Mouse (Mus musculus): ENCODE measurements around the gene Actg1.

Gene Actg1

GRCm38 (mm10) chr11:120347791-120348683 is at the start of gene Actg1:
TSS of gene Actg1 (minus strand) at chr11:120348542.
- H3K36me3 ChIP-seq (ENCODE audit: control insufficient read depth, insufficient read depth, low read length, poor library complexity, severe bottlenecking): peaks cover 11% of the 10 kb centered on the region
- DNase-seq (ENCODE audit: low read depth, low spot score): peak; percentile 89
- no peaks in the 10 kb centered on the region for H3K27me3 ChIP-seq (ENCODE audit: control insufficient read depth, insufficient read depth, low read length, poor library complexity, severe bottlenecking)

- Histone ChIP-seq H3K36me3 (ENCODE audit: control insufficient read depth, insufficient read depth, low read length, poor library complexity, severe bottlenecking) (peaks cover 6% of the 10 kb centered on the region), H3K27me3 (ENCODE audit: control insufficient read depth, insufficient read depth, low read length, poor library complexity, severe bottlenecking) (no peaks in the 10 kb centered on the region)
- DNase-seq (ENCODE audit: low read depth, low spot score): no peak
Measured at GRCm38 (mm10) chr11:120397602-120398001, 49.3 kb upstream of the Actg1 start.

DNA sequence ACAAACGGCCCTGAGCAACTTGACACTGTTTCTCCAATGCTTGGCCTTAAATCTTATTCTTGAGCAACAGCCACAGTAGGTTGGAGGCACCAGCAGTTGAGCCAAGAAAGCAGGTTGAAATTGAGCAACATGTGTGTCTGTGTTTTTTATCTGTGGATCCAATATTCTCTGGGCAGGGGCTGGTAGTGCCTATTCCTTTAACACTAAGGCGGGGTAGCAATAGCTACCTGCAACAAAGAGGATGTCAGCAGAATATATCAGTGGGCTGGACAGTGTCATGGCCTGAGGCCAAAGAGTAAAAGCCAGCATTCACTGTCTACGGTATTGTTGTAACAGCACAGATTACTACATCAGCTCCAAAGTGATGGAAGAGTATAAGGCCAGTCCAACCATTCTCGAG is 47.3 kb upstream of the Actg1 start:
- H3K27me3 ChIP-seq (ENCODE audit: control insufficient read depth, insufficient read depth, low read length, poor library complexity, severe bottlenecking): no peaks in the 10 kb centered on the region
- H3K36me3 ChIP-seq (ENCODE audit: control insufficient read depth, insufficient read depth, low read length, poor library complexity, severe bottlenecking): peaks cover 4% of the 10 kb centered on the region; the same call in 1 of the 2 replicates
- no peak for DNase-seq (ENCODE audit: low read depth, low spot score)

DNA sequence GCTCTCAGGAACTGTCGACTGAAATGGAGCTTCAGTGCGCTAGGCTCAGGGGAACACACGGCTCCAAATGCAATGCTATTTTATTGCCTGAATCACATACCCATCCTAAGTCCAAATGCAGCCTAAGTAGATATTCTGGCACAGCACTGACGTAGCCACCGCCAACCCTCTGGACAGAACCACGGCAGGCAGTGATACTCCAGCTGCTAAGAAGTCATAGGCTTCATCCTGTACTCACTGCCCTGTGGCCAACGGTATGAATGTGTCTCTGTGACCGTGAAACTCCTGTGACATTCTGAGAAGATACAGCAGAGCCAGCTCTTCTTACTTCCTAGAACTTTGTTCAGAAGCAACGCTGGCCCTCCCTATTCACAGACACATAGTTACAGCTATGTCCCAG is 40.2 kb upstream of the Actg1 start:
- Histone ChIP-seq H3K27me3 (ENCODE audit: control insufficient read depth, insufficient read depth, low read length, poor library complexity, severe bottlenecking) (no peaks in the 10 kb centered on the region), H3K36me3 (ENCODE audit: control insufficient read depth, insufficient read depth, low read length, poor library complexity, severe bottlenecking) (peaks cover 14% of the 10 kb centered on the region)
- no peak for DNase-seq (ENCODE audit: low read depth, low spot score)

- Histone ChIP-seq H3K27me3 (ENCODE audit: control insufficient read depth, insufficient read depth, low read length, poor library complexity, severe bottlenecking) (no peaks in the 10 kb centered on the region), H3K36me3 (ENCODE audit: control insufficient read depth, insufficient read depth, low read length, poor library complexity, severe bottlenecking) (peaks cover 13% of the 10 kb centered on the region)
- DNase-seq (ENCODE audit: low read depth, low spot score): no peak
Measured at GRCm38 (mm10) chr11:120387157-120387556, 38.8 kb upstream of the Actg1 start.

DNA sequence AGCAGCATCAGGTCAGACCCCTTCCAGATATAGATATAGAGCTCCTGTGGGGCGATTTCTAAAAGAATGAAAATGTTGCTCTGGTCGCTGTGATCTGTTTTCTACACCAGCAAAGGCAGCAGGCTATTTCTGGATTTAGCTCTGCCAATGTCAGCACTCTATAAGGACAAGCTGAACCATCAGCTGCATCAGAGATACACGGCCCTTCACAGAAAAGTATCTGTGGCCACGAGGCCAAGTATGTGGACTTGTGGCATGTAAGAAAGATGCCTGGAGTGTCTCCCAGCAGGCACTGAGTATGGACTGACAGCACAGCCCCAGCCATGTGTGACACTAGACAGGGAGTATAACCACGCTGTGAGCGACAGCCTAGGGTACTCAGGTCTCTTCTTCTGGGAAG is 38.3 kb upstream of the Actg1 start:
- no peak for DNase-seq (ENCODE audit: low read depth, low spot score)
- peaks cover 15% of the 10 kb centered on the region for H3K36me3 ChIP-seq (ENCODE audit: control insufficient read depth, insufficient read depth, low read length, poor library complexity, severe bottlenecking)

DNA sequence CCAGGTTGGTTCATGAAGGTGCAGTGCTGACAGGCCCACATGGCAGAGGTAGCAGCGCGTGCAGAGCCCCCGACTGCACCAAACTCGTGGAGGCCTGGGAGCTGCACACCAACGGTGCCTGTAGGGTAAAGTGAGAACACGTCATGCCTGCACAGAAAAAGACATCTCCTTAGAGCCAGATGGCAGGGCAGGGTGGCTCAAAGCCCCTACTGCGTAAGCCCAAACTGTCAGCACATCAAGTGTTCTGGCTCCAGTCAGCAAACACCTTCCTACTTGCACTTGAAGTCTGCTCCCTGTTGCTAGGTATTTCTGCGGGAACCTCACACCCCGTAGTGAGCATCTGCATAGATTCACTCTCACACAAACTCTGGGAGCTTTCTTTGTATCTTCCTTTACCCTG is 34.2 kb upstream of the Actg1 start:
- Histone ChIP-seq H3K27me3 (ENCODE audit: control insufficient read depth, insufficient read depth, low read length, poor library complexity, severe bottlenecking) (no peaks in the 10 kb centered on the region), H3K36me3 (ENCODE audit: control insufficient read depth, insufficient read depth, low read length, poor library complexity, severe bottlenecking) (peaks cover 5% of the 10 kb centered on the region; the same call in 1 of the 2 replicates)
- DNase-seq (ENCODE audit: low read depth, low spot score): no peak

More for the DNA sequence above, 38.3 kb upstream of the Actg1 start:
- no peaks in the 10 kb centered on the region for H3K27me3 ChIP-seq (ENCODE audit: control insufficient read depth, insufficient read depth, low read length, poor library complexity, severe bottlenecking)

DNA sequence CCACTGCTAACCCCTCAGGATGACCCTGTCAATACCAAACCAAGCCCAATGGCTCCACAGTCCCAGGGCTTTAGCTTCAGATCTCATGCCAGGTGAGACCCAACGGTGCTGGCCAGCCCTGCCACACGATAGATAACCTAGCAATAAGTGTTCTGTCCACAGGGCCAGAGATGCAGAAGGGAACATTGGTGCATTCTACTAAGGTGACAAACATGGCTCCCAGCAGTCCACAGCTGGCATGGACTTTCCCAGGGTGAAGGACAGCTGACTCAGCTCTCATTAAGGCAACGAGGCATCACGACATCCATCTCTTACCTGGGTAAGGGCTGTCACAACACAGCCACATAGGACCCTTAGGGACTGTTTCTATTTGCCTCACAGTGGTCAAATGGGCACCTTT is 32.8 kb upstream of the Actg1 start:
- no peak for DNase-seq (ENCODE audit: low read depth, low spot score)
- H3K36me3 ChIP-seq (ENCODE audit: control insufficient read depth, insufficient read depth, low read length, poor library complexity, severe bottlenecking): peaks cover 4% of the 10 kb centered on the region; the same call in 1 of the 2 replicates
- no peaks in the 10 kb centered on the region for H3K27me3 ChIP-seq (ENCODE audit: control insufficient read depth, insufficient read depth, low read length, poor library complexity, severe bottlenecking)

- DNase-seq (ENCODE audit: low read depth, low spot score): no peak
Measured at GRCm38 (mm10) chr11:120380271-120380670, 31.9 kb upstream of the Actg1 start.

GRCm38 (mm10) chr11:120378611-120379540 is 30.5 kb upstream of the Actg1 start, which contains the start of gene Faap100:
TSS of gene Faap100 (minus strand) at chr11:120378764.
- Histone ChIP-seq H3K27me3 (ENCODE audit: control insufficient read depth, insufficient read depth, low read length, poor library complexity, severe bottlenecking) (no peaks in the 10 kb centered on the region), H3K36me3 (ENCODE audit: control insufficient read depth, insufficient read depth, low read length, poor library complexity, severe bottlenecking) (peaks cover 4% of the 10 kb centered on the region; the same call in 1 of the 2 replicates)
- DNase-seq (ENCODE audit: low read depth, low spot score): peak; percentile 95

More at GRCm38 (mm10) chr11:120380271-120380670, 31.9 kb upstream of the Actg1 start:
- Histone ChIP-seq H3K27me3 (ENCODE audit: control insufficient read depth, insufficient read depth, low read length, poor library complexity, severe bottlenecking) (no peaks in the 10 kb centered on the region), H3K36me3 (ENCODE audit: control insufficient read depth, insufficient read depth, low read length, poor library complexity, severe bottlenecking) (peaks cover 4% of the 10 kb centered on the region; the same call in 1 of the 2 replicates)

- DNase-seq (ENCODE audit: low read depth, low spot score): peak; percentile 56
- H3K36me3 ChIP-seq (ENCODE audit: control insufficient read depth, insufficient read depth, low read length, poor library complexity, severe bottlenecking): peaks cover 2% of the 10 kb centered on the region; the same call in 1 of the 2 replicates
- H3K27me3 ChIP-seq (ENCODE audit: control insufficient read depth, insufficient read depth, low read length, poor library complexity, severe bottlenecking): no peaks in the 10 kb centered on the region
Measured at GRCm38 (mm10) chr11:120378031-120378610, 29.8 kb upstream of the Actg1 start.

- no peaks in the 10 kb centered on the region for H3K27me3 ChIP-seq (ENCODE audit: control insufficient read depth, insufficient read depth, low read length, poor library complexity, severe bottlenecking)
- peaks cover 1% of the 10 kb centered on the region; the same call in 1 of the 2 replicates for H3K36me3 ChIP-seq (ENCODE audit: control insufficient read depth, insufficient read depth, low read length, poor library complexity, severe bottlenecking)
- no peak for DNase-seq (ENCODE audit: low read depth, low spot score)
Measured at GRCm38 (mm10) chr11:120377337-120377736, 29.0 kb upstream of the Actg1 start.

DNA sequence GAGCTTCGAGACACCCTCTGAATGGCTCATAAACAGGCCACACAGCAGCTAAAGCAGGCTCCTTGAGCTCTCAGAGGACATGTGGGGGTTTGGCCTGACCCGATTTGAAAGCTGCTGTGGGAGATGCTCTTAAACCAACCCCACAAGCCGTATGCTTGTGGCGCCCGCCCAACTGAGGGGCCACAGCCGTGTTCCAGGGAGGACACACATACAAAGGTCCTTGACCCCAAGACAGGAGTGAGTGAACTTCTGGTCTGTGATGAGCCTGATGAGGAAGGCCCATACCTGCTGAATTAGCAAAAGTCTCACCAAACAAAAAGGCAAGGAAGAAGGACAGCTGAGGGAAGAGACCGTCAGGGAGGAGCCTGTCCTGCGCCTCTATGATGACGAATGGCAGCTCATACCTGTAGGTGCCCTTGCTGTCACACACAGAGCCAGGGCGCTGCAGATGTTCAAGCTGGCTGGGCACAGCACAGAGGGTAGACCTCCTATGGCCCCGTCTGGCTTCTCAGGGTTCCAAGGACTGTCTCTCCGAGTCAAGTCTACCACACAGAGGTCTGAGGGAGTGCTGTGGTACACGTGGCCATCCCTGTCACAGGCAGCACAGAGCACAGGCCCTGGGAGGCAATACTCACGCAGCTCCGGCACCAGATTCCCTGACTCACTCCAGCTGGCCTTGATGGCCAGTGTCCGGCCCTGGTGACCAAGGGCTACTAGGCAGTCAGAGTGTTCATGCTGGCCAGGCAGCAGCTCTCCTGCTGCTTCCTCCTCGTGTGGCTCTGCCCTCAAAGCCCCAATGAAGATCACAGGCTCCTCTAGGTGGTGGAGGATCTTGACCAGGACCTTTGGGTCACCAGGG is 28.2 kb upstream of the Actg1 start:
- DNase-seq (ENCODE audit: low read depth, low spot score): no peak
- Histone ChIP-seq H3K27me3 (ENCODE audit: control insufficient read depth, insufficient read depth, low read length, poor library complexity, severe bottlenecking) (no peaks in the 10 kb centered on the region), H3K36me3 (ENCODE audit: control insufficient read depth, insufficient read depth, low read length, poor library complexity, severe bottlenecking) (no peaks in the 10 kb centered on the region; the same call in 1 of the 2 replicates)

Measured in splenic B cell, adult 2 months (primary cell).